Mouse (Mus musculus) left cerebral cortex, postnatal 14 days (tissue): ENCODE data around the gene Psd4. TPM values are rescaled to one million over a fixed set of nuclear protein-coding genes. Genes with fewer than 3 reads are reported as not detected.

Experiments used
- total RNA-seq, 2 experiments: library from RNA; stranded (reverse); gene quantifications; 2 replicates each; pipeline ENCODE4 v1.2.3; 2021

Gene Psd4
- total RNA-seq, 2 experiments from 2014 or later, result 0.99 to 2.2 TPM

Other genes with a start within 250 kb of the Psd4 start
- gene Il1f8, start 214.4 kb upstream of the Psd4 start, total RNA-seq, result not detected
- gene Il1f9, start 181.1 kb upstream of the Psd4 start, total RNA-seq, result not detected
- gene Il1f6, start 152.2 kb upstream of the Psd4 start, total RNA-seq, result not detected
- under 1 TPM in 1 of 2 experiments, not detected in 1; 0.49 TPM for gene Il1f5, start 90.6 kb upstream of the Psd4 start, total RNA-seq
- not detected for gene Il1f10, start 76.4 kb upstream of the Psd4 start, total RNA-seq
- not detected for gene Il1rn, start 30.7 kb upstream of the Psd4 start, total RNA-seq
- gene Pax8, start 108.0 kb downstream of the Psd4 start, total RNA-seq, result not detected